Mouse (Mus musculus) midbrain, postnatal 0 days (tissue): ENCODE data around the gene Hnrnpd. TPM values are rescaled to one million over a fixed set of nuclear protein-coding genes. Genes with fewer than 3 reads are reported as not detected.

Source experiments
- ATAC-seq: fragments of 200-750 bp; cut with Nextera tagmentation; 2 replicates; pipeline ENCODE4 v1.8.0; 2017; ENCODE audit warnings: moderate number of reproducible peaks, mild to moderate bottlenecking, moderate TSS enrichment, moderate library complexity; ENCODE audit not compliant: low FRiP score
- DNase-seq: peaks from one replicate; pipeline ENCODE4 v3.0.0-alpha.2; 2015; ENCODE audit warnings: low spot score
- H3K27ac ChIP-seq: fragments of 300-500 bp; sonication (generic); 2 replicates; pipeline ENCODE4 v1.5.1; 2014; ENCODE audit warnings: low read depth, mild to moderate bottlenecking, low read length, mixed read lengths
- H3K27me3 ChIP-seq: fragments of 300-500 bp; sonication (generic); 2 replicates; pipeline ENCODE4 v1.6.1; 2014; ENCODE audit warnings: low read length, control low read depth, mixed read lengths; ENCODE audit not compliant: insufficient read depth
- H3K36me3 ChIP-seq: fragments of 300-500 bp; sonication (generic); 2 replicates; pipeline ENCODE4 v1.6.1; 2014; ENCODE audit warnings: low read length, control low read depth, mixed read lengths; ENCODE audit not compliant: insufficient read depth
- H3K4me1 ChIP-seq: fragments of 300-500 bp; sonication (generic); 2 replicates; pipeline ENCODE4 v1.6.1; 2014; ENCODE audit warnings: mild to moderate bottlenecking, control low read depth, antibody characterized with exemption, low read length, mixed read lengths; ENCODE audit not compliant: insufficient read depth
- H3K4me2 ChIP-seq: fragments of 300-500 bp; sonication (generic); 2 replicates; pipeline ENCODE4 v1.6.1; 2014; ENCODE audit warnings: low read depth, mild to moderate bottlenecking, low read length, mixed read lengths; ENCODE audit not compliant: poor library complexity, severe bottlenecking
- H3K4me3 ChIP-seq: fragments of 300-500 bp; sonication (generic); 2 replicates; pipeline ENCODE4 v1.5.1; 2014; ENCODE audit warnings: low read depth, mild to moderate bottlenecking, low read length, moderate library complexity
- H3K9ac ChIP-seq: fragments of 300-500 bp; sonication (generic); replicated peaks from 2 replicates; pipeline ENCODE4 v1.6.1; 2014; ENCODE audit warnings: mild to moderate bottlenecking, low read length, moderate library complexity, mixed read lengths; ENCODE audit not compliant: poor library complexity, severe bottlenecking
- H3K9me3 ChIP-seq: fragments of 300-500 bp; sonication (generic); 2 replicates; pipeline ENCODE4 v1.6.1; 2016; ENCODE audit warnings: low read length, control low read depth
- CTCF ChIP-seq: IDR thresholded peaks from 2 replicates; pipeline ENCODE4 v1.5.1; 2016; ENCODE audit warnings: antibody characterized with exemption, mild to moderate bottlenecking
- WGBS: fragments of 180-500 bp; shearing (Covaris S2); extraction: QIAGEN DNeasy Blood & Tissue Kit; methylation state at CpG from one replicate; pipeline ENCODE4 v1.1.7; 2014; 5-methylcytosine and 5-hydroxymethylcytosine counted together
- polyA plus RNA-seq: library from polyadenylated mRNA; unstranded; fragments of >200 nt; fragmentation: Nextera tagmentation; extraction: Ambion mirVana; gene quantifications from 2 replicates; pipeline ENCODE4 v1.2.1, GENCODE M21; 2015
- total RNA-seq: library from RNA; depleted of rRNA; stranded (reverse); fragments of >200 nt; gene quantifications from 2 replicates; pipeline ENCODE4 v1.2.3, GENCODE M21; 2014; rRNA removed

The Hnrnpd gene
- total and polyA plus RNA-seq, 2 experiments from 2014 or later = 35.9 to 85.1 TPM

- H3K4me1 ChIP-seq = no peaks in the 10 kb centered on the region
- TF ChIP-seq CTCF = peak; percentile 63
- H3K27me3 ChIP-seq = no peaks in the 10 kb centered on the region
- H3K9ac ChIP-seq = no peak overlapping the region
- H3K4me3 ChIP-seq = no peak overlapping the region
- 51% methylated on average over 4 of the region's 4 CpGs for WGBS
- H3K27ac ChIP-seq = no peak overlapping the region
- no peaks in the 10 kb centered on the region for H3K9me3 ChIP-seq
- DNase-seq = peak; percentile 10
- ATAC-seq = no peak
- no peak overlapping the region for H3K4me2 ChIP-seq
- H3K36me3 ChIP-seq = no peaks in the 10 kb centered on the region
Measured at GRCm38 (mm10) chr5:99927951-99928350, 50.8 kb downstream of the Hnrnpd start.

- Histone ChIP-seq H3K4me1 (no peaks in the 10 kb centered on the region), H3K27ac (no peak overlapping the region), H3K4me3 (no peak overlapping the region), H3K9me3 (no peaks in the 10 kb centered on the region), H3K9ac (no peak overlapping the region), H3K36me3 (no peaks in the 10 kb centered on the region), H3K27me3 (no peaks in the 10 kb centered on the region), H3K4me2 (no peak overlapping the region)
- 72% methylated on average over 8 of the region's 8 CpGs for WGBS
- no peak for TF ChIP-seq CTCF
- DNase-seq (no peak), ATAC-seq (no peak)
Measured at GRCm38 (mm10) chr5:99922033-99922432, 56.7 kb downstream of the Hnrnpd start.

GRCm38 (mm10) chr5:99915494-99915893 is 63.2 kb downstream of the Hnrnpd start:
- Histone ChIP-seq H3K4me3 (no peak overlapping the region), H3K27me3 (no peaks in the 10 kb centered on the region), H3K4me1 (no peaks in the 10 kb centered on the region), H3K36me3 (no peaks in the 10 kb centered on the region), H3K9me3 (no peaks in the 10 kb centered on the region), H3K27ac (no peak overlapping the region), H3K4me2 (no peak overlapping the region), H3K9ac (no peak overlapping the region)
- ATAC-seq (no peak), DNase-seq (no peak)
- TF ChIP-seq CTCF = no peak
- WGBS = 51% methylated on average over 7 of the region's 7 CpGs

- H3K9me3 ChIP-seq = no peaks in the 10 kb centered on the region
- peak within 1 kb of the TSS; percentile 74 for H3K27ac ChIP-seq
- peak; percentile 66 for TF ChIP-seq CTCF
- ATAC-seq (peak; percentile 99), DNase-seq (peak; percentile 97)
- peak within 1 kb of the TSS; percentile 54 for H3K4me3 ChIP-seq
- H3K9ac ChIP-seq = peak within 1 kb of the TSS; percentile 67
- H3K4me2 ChIP-seq = peak within 1 kb of the TSS; percentile 56
- H3K36me3 ChIP-seq = no peaks in the 10 kb centered on the region
- WGBS = 11% methylated on average over 49 of the region's 49 CpGs
- no peaks in the 10 kb centered on the region for H3K27me3 ChIP-seq
- no peaks in the 10 kb centered on the region for H3K4me1 ChIP-seq
Measured at GRCm38 (mm10) chr5:99906181-99906956, 72.4 kb downstream of the Hnrnpd start, which contains the start of gene Vamp9. Vamp9 (plus strand) TSS chr5:99906254.

Other genes starting within 250 kb of the Hnrnpd start
- 43.4 and 44.6 TPM in 2 replicates for gene Rasgef1b, start 249.9 kb downstream of the Hnrnpd start, total RNA-seq
- 30.3 and 36.0 TPM in 2 replicates for gene Rasgef1b, start 249.9 kb downstream of the Hnrnpd start, polyA plus RNA-seq
- not detected in 2 replicates for gene Vamp9, start 72.7 kb downstream of the Hnrnpd start, total RNA-seq
- 0.71 and 0.73 TPM in 2 replicates for gene Vamp9, start 72.7 kb downstream of the Hnrnpd start, polyA plus RNA-seq
- 7.0 and 10.0 TPM in 2 replicates for gene 4930524J08Rik, start 123 bp upstream of the Hnrnpd start, total RNA-seq
- gene 4930524J08Rik, start 123 bp upstream of the Hnrnpd start, polyA plus RNA-seq = 2.8 and 3.2 TPM in 2 replicates
- gene Hnrnpdl, start 60.7 kb upstream of the Hnrnpd start, total RNA-seq = 145 and 171 TPM in 2 replicates
- 203 and 214 TPM in 2 replicates for gene Hnrnpdl, start 60.7 kb upstream of the Hnrnpd start, polyA plus RNA-seq
- gene Enoph1, start 61.0 kb upstream of the Hnrnpd start, total RNA-seq = 50.0 and 54.7 TPM in 2 replicates
- gene Enoph1, start 61.0 kb upstream of the Hnrnpd start, polyA plus RNA-seq = 55.0 and 56.3 TPM in 2 replicates
- 63.7 and 83.0 TPM in 2 replicates for gene Tmem150c, start 180.9 kb upstream of the Hnrnpd start, total RNA-seq
- 42.9 and 49.1 TPM in 2 replicates for gene Tmem150c, start 180.9 kb upstream of the Hnrnpd start, polyA plus RNA-seq